Mouse (Mus musculus) embryonic facial prominence, embryonic 10.5 days (tissue): ENCODE measurements around the gene Dctn3. TPM values are rescaled to one million over a fixed set of nuclear protein-coding genes. Genes with fewer than 3 reads are reported as not detected.

Source experiments
- DNase-seq: peaks from one replicate; pipeline ENCODE4 v3.0.0-alpha.2; 2017; ENCODE audit warnings: low spot score
- H3K27ac ChIP-seq: fragments of 300-500 bp; sonication (generic); replicated peaks from 2 replicates; pipeline ENCODE4 v1.5.1; 2016; ENCODE audit warnings: mild to moderate bottlenecking
- H3K27me3 ChIP-seq: fragments of 300-500 bp; sonication (generic); replicated peaks from 2 replicates; pipeline ENCODE4 v1.6.1; 2016; ENCODE audit warnings: low read depth, mild to moderate bottlenecking; ENCODE audit not compliant: poor library complexity, severe bottlenecking
- H3K36me3 ChIP-seq: fragments of 300-500 bp; sonication (generic); replicated peaks from 2 replicates; pipeline ENCODE4 v1.6.1; 2016; ENCODE audit warnings: mild to moderate bottlenecking, moderate library complexity
- H3K4me1 ChIP-seq: fragments of 300-500 bp; sonication (generic); 2 replicates; pipeline ENCODE4 v1.6.1; 2016
- H3K4me3 ChIP-seq: fragments of 300-500 bp; sonication (generic); 2 replicates; pipeline ENCODE4 v1.5.1; 2016; ENCODE audit warnings: mild to moderate bottlenecking, moderate library complexity
- H3K9me3 ChIP-seq: fragments of 300-500 bp; sonication (generic); 2 replicates; pipeline ENCODE4 v1.6.1; 2016; ENCODE audit warnings: mild to moderate bottlenecking
- WGBS: fragments of 180-500 bp; shearing (Covaris S2); methylation state at CpG from one replicate; pipeline ENCODE4 v1.1.7; 2016; 5-methylcytosine and 5-hydroxymethylcytosine counted together
- polyA plus RNA-seq: library from polyadenylated mRNA; unstranded; fragments of >200 nt; fragmentation: Nextera tagmentation; extraction: Ambion mirVana; gene quantifications from 2 replicates; pipeline ENCODE4 v1.2.1, GENCODE M21; 2016

The Dctn3 gene
- polyA plus RNA-seq, 1 experiment from 2014 or later, result 133 TPM

DNA sequence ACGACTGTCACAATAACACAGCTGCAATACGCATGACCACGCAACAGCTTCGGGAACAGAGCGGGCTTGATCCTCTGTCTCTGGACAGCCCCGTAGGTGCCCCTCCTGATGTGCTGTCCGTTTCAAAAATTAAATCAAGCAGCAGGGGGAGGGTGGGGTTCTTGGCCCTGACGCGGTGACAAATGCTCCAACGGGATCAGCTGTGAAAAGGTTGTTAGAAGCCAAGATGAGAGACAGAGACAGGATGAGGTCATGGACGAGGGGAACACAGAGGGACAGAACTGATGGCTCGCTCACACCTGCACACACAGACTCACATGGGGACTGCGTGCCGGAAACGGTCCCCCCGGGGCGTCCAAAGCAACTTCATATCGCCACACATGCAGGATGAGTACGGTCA, 49.8 kb downstream of the Dctn3 start:
- peaks cover 69% of the 10 kb centered on the region for H3K4me1 ChIP-seq
- peaks cover 85% of the 10 kb centered on the region for H3K27me3 ChIP-seq
- no peak for DNase-seq
- no peak overlapping the region for H3K4me3 ChIP-seq
- peaks cover 40% of the 10 kb centered on the region for H3K36me3 ChIP-seq
- H3K9me3 ChIP-seq, result no peaks in the 10 kb centered on the region
- H3K27ac ChIP-seq, result peak overlapping the region; percentile 36; the same call in 1 of the 2 replicates
- WGBS, result 67% methylated on average over 19 of the region's 19 CpGs

DNA sequence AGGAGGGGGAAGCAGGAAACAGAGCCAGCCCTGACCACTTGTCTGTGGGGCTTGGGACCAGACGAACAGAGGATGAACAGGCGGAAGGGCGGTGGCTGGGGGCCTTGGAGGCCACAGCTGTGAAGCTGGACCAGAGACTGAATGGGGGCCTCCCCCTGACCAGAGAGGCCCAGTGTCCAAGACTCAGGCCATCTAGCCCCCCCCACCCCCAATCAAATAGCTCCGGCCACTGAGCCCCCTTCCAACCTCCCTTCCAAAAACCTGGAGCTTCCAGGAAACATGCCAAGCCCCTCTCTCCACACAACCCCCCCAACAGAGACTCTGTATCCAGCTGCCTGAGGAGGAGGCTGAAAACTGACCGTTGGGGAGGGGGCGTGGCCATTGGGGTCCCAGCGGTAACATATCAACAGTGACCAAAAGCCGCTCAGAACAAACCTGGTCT, 50.4 kb downstream of the Dctn3 start:
- no peaks in the 10 kb centered on the region for H3K9me3 ChIP-seq
- peak overlapping the region; percentile 27 for H3K4me3 ChIP-seq
- H3K4me1 ChIP-seq, result peaks cover 63% of the 10 kb centered on the region
- DNase-seq, result no peak
- peaks cover 79% of the 10 kb centered on the region for H3K27me3 ChIP-seq
- peaks cover 40% of the 10 kb centered on the region for H3K36me3 ChIP-seq
- 22% methylated on average over 8 of the region's 8 CpGs for WGBS
- H3K27ac ChIP-seq, result peak overlapping the region; percentile 72

DNA sequence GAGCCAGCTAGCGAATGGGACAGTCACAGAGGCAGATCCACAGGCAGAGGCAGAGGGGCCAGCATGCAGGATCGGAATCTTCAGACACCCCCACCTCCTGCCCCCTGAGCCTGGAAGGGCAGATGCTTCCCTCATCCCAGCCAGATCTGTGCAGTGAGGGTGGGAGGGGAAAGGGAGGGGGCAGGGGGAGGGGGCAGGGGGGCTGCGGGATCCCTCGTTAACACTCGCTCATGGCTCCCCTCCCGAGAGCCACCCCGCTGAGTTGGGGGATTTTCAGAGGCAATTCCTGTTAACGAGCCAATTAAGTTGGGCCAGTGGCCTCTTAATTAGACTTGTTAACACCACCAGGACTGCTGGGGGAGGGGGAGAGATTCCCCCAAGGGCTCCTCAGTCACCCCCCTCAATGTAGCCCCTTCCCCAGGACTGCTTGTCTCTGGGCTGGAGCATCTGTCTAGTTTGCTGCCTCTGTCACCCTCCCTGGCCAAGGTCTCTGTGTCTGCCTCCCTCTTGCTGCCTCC, 50.9 kb downstream of the Dctn3 start:
- peaks cover 58% of the 10 kb centered on the region for H3K4me1 ChIP-seq
- no peaks in the 10 kb centered on the region for H3K9me3 ChIP-seq
- peak; percentile 54 for DNase-seq
- 6% methylated on average over 8 of the region's 8 CpGs for WGBS
- peaks cover 74% of the 10 kb centered on the region for H3K27me3 ChIP-seq
- peaks cover 40% of the 10 kb centered on the region for H3K36me3 ChIP-seq
- H3K4me3 ChIP-seq, result peak overlapping the region; percentile 27
- H3K27ac ChIP-seq, result peak overlapping the region; percentile 72

DNA sequence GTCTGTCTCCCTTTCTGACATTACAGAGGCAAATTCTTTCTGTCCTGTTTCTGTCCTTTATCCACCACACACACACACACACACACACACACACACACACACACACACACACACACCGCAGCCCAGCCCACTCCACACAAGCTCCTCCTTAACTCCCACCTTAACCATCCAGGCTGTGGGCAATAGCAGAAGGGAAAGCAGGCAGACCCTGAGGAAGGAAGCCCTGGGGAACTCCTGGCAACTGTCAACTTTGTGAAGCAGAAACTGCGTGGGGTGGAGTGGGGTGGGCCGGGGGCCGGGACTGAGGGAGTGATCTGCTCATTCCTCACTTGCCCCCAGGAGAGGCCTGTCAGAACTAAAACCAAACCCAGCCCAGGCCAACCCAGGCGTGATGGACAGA, 51.5 kb downstream of the Dctn3 start:
- no peak overlapping the region for H3K4me3 ChIP-seq
- no peak for DNase-seq
- 49% methylated on average over 5 of the region's 5 CpGs for WGBS
- no peaks in the 10 kb centered on the region for H3K9me3 ChIP-seq
- H3K4me1 ChIP-seq, result peaks cover 57% of the 10 kb centered on the region
- peaks cover 73% of the 10 kb centered on the region for H3K27me3 ChIP-seq
- H3K36me3 ChIP-seq, result peaks cover 43% of the 10 kb centered on the region
- H3K27ac ChIP-seq, result peak overlapping the region; percentile 72

DNA sequence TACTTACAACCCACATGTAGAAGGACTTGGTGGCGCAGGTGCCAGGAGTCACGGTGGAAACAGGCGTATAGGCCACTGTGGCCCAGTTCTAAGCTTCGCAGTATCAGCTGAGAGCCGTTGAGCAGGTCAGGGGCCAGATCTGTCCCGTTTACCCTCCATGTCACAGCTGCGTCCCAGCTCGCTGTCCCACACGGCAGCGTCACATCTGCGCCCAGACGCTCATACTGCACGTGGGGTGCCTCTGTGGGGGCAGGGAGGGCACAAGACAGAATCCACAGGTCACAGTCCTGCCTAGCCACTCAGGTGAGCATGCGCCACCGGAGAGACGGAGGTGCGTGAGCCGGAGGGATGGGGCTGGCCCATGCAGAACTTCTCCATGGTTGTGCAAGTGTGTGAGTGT, 52.1 kb downstream of the Dctn3 start:
- H3K4me1 ChIP-seq, result peaks cover 56% of the 10 kb centered on the region
- H3K4me3 ChIP-seq, result no peak overlapping the region
- H3K36me3 ChIP-seq, result peaks cover 44% of the 10 kb centered on the region
- no peak for DNase-seq
- no peaks in the 10 kb centered on the region for H3K9me3 ChIP-seq
- WGBS, result 84% methylated on average over 18 of the region's 18 CpGs
- H3K27ac ChIP-seq, result peak overlapping the region; percentile 52; the same call in 1 of the 2 replicates
- H3K27me3 ChIP-seq, result peaks cover 75% of the 10 kb centered on the region

DNA sequence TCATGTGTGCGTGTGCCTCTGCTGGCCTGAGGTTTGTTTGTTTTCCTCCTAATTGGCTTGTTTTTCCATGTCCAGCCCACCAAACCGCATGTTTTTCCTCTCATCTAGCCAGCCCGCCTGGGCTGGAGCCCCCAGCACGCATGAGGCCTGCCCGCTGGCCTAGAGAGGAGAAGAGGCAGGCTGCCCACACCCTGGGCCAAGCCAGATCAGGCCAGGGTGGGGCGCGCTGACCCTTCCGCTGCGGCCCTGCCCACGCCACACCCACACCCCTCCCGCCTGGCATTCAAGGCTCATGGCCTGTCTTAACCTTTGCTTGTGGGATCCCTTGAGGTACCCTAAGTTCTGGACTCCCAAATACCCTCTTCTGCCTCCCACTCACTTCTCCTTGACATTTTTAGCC, 56.3 kb downstream of the Dctn3 start:
- Histone ChIP-seq H3K9me3 (no peaks in the 10 kb centered on the region), H3K27me3 (peaks cover 58% of the 10 kb centered on the region), H3K27ac (no peak overlapping the region), H3K4me3 (no peak overlapping the region), H3K36me3 (peaks cover 47% of the 10 kb centered on the region), H3K4me1 (peaks cover 66% of the 10 kb centered on the region)
- no peak for DNase-seq
- WGBS, result 71% methylated on average over 11 of the region's 11 CpGs

DNA sequence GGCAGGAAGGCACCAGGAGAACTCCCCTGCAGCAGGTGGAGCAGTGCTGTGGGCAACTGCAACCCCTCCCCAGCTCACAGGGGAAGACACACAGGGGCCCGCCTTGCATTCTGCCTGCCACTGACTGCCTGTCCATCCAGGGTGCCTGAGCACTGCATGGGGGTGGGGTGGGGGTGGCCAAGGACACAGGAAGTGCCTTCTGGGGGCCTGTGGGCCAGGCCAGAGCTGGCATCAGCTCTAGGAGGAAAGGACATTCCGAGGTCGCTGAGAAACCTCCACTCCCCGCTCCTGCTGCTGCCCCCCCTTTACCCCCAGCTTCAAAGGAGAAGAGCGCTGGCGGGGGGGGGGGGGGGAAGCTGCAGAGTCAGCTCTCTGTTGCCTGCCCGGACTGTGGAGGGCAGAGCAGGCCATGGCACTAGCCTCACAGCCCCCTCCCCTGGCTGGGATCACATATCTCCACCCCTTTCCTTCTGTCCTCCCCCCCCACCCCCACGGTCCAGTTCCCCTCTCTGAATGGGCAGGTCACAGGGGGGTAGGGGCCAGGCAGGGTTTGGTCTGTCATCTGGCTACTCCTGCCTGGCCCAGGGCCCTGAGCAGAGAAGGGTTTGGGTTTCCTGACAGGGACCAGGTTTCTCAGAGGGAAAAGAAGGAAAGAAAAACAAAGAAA, 57.8 kb downstream of the Dctn3 start:
- Histone ChIP-seq H3K27me3 (peaks cover 56% of the 10 kb centered on the region), H3K9me3 (no peaks in the 10 kb centered on the region), H3K4me3 (peak overlapping the region; percentile 6), H3K36me3 (peaks cover 41% of the 10 kb centered on the region), H3K27ac (peak overlapping the region; percentile 58), H3K4me1 (peaks cover 67% of the 10 kb centered on the region)
- peak; percentile 75 for DNase-seq
- WGBS, result 2% methylated on average over 6 of the region's 8 CpGs

Other genes starting within 250 kb of the Dctn3 start
- 5.7 and 8.9 TPM in 2 replicates for gene AI464131, start 220.1 kb downstream of the Dctn3 start, polyA plus RNA-seq
- 5.3 and 6.1 TPM in 2 replicates for gene 1110017D15Rik, start 205.8 kb downstream of the Dctn3 start, polyA plus RNA-seq
- 2.0 and 2.6 TPM in 2 replicates for gene Fam219a, start 153.6 kb downstream of the Dctn3 start, polyA plus RNA-seq
- 1.3 and 1.8 TPM in 2 replicates for gene Dnaic1, start 153.4 kb downstream of the Dctn3 start, polyA plus RNA-seq
- gene Enho, start 82.8 kb downstream of the Dctn3 start, polyA plus RNA-seq, result 19.3 and 19.8 TPM in 2 replicates
- gene Cntfr, start 26.1 kb downstream of the Dctn3 start, polyA plus RNA-seq, result 8.6 and 11.1 TPM in 2 replicates
- 146 and 188 TPM in 2 replicates for gene Il11ra1, start 23.2 kb downstream of the Dctn3 start, polyA plus RNA-seq
- 91.2 and 91.9 TPM in 2 replicates for gene Rpp25l, start 9.6 kb downstream of the Dctn3 start, polyA plus RNA-seq
- 0.50 and 0.86 TPM in 2 replicates for gene Arid3c, start 8.0 kb upstream of the Dctn3 start, polyA plus RNA-seq
- gene Galt, start 32.1 kb upstream of the Dctn3 start, polyA plus RNA-seq, result 31.2 and 34.3 TPM in 2 replicates
- gene Sigmar1, start 33.0 kb upstream of the Dctn3 start, polyA plus RNA-seq, result 87.6 and 91.5 TPM in 2 replicates
- gene Ccl27a, start 51.1 kb upstream of the Dctn3 start, polyA plus RNA-seq, result 41.4 and 43.2 TPM in 2 replicates
- not detected in 2 replicates for gene Gm21541, start 180.4 kb upstream of the Dctn3 start, polyA plus RNA-seq
- 1.5 and 2.8 TPM in 2 replicates for gene Gm20878, start 218.4 kb upstream of the Dctn3 start, polyA plus RNA-seq
- gene Fam205a4, start 242.9 kb upstream of the Dctn3 start, polyA plus RNA-seq, result 0.11 TPM in 1 of 2 replicates, not detected in the other